Comparison of ENCODE assay signal across 8 mouse cellular contexts in the genomic region with DNA sequence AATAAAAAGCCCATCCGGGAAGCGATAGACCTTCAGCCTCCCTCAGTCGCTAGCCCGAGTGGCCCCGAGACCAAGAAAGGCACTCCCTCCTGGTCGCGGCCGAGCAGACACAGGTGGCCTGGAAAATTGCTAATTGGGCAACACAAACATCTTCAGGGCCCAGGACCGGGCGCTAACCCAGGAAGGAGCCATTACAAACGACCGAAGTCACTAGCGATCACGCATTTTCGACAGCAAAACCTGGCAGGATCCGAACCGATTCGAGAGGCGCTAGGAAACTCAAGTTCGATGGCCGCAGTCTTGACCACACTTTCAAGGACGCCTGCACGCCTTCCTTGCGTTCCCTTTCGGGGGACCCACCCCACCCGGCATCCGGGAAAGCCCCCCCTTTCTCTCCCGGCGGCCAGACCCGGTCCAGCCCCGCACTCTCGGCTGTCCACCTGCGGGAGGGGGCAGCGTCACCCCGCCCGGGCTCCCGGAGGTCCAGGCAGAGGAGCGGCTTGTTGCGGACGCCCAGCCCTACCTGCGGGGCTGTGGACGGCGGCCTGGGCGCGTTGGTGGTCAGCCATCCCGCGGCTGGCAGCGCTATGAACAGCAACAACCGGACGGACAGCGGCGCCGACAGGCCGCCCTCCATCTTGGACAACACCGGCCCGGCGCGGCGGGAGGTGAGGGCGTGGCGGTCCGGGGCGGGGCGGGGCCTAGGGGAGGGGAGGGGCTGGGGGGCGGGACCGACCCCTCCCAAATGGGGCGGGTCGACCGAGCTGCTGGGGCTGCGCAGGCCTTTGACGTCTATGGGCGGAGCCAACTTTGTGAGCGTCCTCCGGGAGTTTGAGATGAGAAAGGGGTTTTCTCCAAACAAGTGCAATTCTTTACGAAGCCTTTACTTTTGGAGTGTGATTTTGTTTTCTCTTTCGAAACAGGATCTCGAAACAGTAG. TPM values are rescaled to one million over a fixed set of nuclear protein-coding genes. Genes with fewer than 3 reads are reported as not detected.
DNase-seq lines count a peak whose midpoint lies in the region; ATAC-seq lines count a peak whose summit lies in the region.

No protein-coding gene starts in this region.

- under 1% methylated on average over 67 of the region's 77 CpGs for WGBS in forebrain, embryonic 10.5 days
- whole genome bisulfite sequencing in heart, embryonic 15.5 days = under 1% methylated on average over 64 of the region's 77 CpGs
- under 1% methylated on average over 54 of the region's 77 CpGs for WGBS in liver, embryonic 12.5 days (ENCODE audit: insufficient replicate concordance)

- H3K4me2 ChIP-seq in heart, embryonic 15.5 days = peak overlapping the region; percentile 87
- H3K4me2 ChIP-seq in liver, embryonic 12.5 days = peak overlapping the region; percentile 85

- peak overlapping the region; percentile 87 for H3K9ac ChIP-seq in heart, embryonic 15.5 days
- peak overlapping the region; percentile 95 for H3K9ac ChIP-seq in liver, embryonic 12.5 days

- peak; percentile 92 for ATAC-seq in heart, embryonic 15.5 days (replicated peaks; ENCODE audit: insufficient number of reproducible peaks, insufficient read depth, low FRiP score, low read depth)
- peak; percentile 91 for ATAC-seq in liver, embryonic 12.5 days

- H3K9me3 ChIP-seq in forebrain, embryonic 10.5 days = no peaks in the 10 kb centered on the region
- H3K9me3 ChIP-seq in heart, embryonic 15.5 days (replicated peaks) = no peaks in the 10 kb centered on the region
- no peaks in the 10 kb centered on the region for H3K9me3 ChIP-seq in liver, embryonic 12.5 days (replicated peaks)

- peaks cover 13% of the 10 kb centered on the region for H3K4me1 ChIP-seq in forebrain, embryonic 10.5 days
- H3K4me1 ChIP-seq in heart, embryonic 15.5 days (replicated peaks) = peaks cover 6% of the 10 kb centered on the region
- H3K4me1 ChIP-seq in liver, embryonic 12.5 days = peaks cover 15% of the 10 kb centered on the region

- peak overlapping the region; percentile 99 for H3K4me3 ChIP-seq in forebrain, embryonic 10.5 days
- peak overlapping the region; percentile 100 for H3K4me3 ChIP-seq in heart, embryonic 15.5 days
- peak overlapping the region; percentile 98 for H3K4me3 ChIP-seq in liver, embryonic 12.5 days

- peak overlapping the region; percentile 93 for H3K27ac ChIP-seq in forebrain, embryonic 10.5 days
- H3K27ac ChIP-seq in heart, embryonic 15.5 days = peak overlapping the region; percentile 78
- H3K27ac ChIP-seq in liver, embryonic 12.5 days = peak overlapping the region; percentile 76

- peaks cover 30% of the 10 kb centered on the region for H3K36me3 ChIP-seq in forebrain, embryonic 10.5 days (replicated peaks)
- 0 out of 2 replicates have a peak, but pooled peaks cover 1% of the 10 kb centered on the region for H3K36me3 ChIP-seq in heart, embryonic 15.5 days
- peaks cover 15% of the 10 kb centered on the region for H3K36me3 ChIP-seq in liver, embryonic 12.5 days
- peaks cover 2% of the 10 kb centered on the region; the same call in 1 of the 2 replicates for H3K36me3 ChIP-seq in splenic B cell, adult 2 months (ENCODE audit: control insufficient read depth, insufficient read depth, low read length, poor library complexity, severe bottlenecking)

- H3K27me3 ChIP-seq in forebrain, embryonic 10.5 days (ENCODE audit: poor library complexity, severe bottlenecking) = no peaks in the 10 kb centered on the region
- no peaks in the 10 kb centered on the region for H3K27me3 ChIP-seq in heart, embryonic 15.5 days
- no peaks in the 10 kb centered on the region for H3K27me3 ChIP-seq in liver, embryonic 12.5 days (replicated peaks)
- no peaks in the 10 kb centered on the region for H3K27me3 ChIP-seq in splenic B cell, adult 2 months (ENCODE audit: control insufficient read depth, insufficient read depth, low read length, poor library complexity, severe bottlenecking)

- DNase-seq in CD8-positive naive resting alpha-beta T cell, adult 2 months (ENCODE audit: low read depth in 2 of 2, low spot score in 2 of 2) = peak; percentile 77 to 78
- peak; percentile 84 for DNase-seq in c-Kit-negative CD71-positive TER-119-positive erythroid progenitor cells, embryonic 14.5 days (ENCODE audit: low read depth, low spot score)
- DNase-seq in forebrain, embryonic 10.5 days (ENCODE audit: extremely low spot score, low spot score) = peak; percentile 89
- DNase-seq in kidney, postnatal 14 days = peak; percentile 94
- DNase-seq in naive thymus-derived CD4-positive, alpha-beta T cell, adult 2 months (ENCODE audit: low read depth) = peak; percentile 94
- peak; percentile 96 for DNase-seq in splenic B cell, adult 2 months (ENCODE audit: low read depth, low spot score)

RNA-seq across cellular contexts. Expression of a gene that starts 12.1 kb away (rescaled TPM):
- 50.1 and 53.0 TPM in 2 replicates for polyA plus RNA-seq in forebrain, embryonic 10.5 days (2016; fragmentation: Nextera tagmentation; extraction: Ambion mirVana)
- 77.7 and 86.1 TPM in 2 replicates for polyA plus RNA-seq in heart, embryonic 15.5 days (2015; fragmentation: Nextera tagmentation; extraction: Ambion mirVana)
- polyA plus RNA-seq in liver, embryonic 12.5 days (2016; fragmentation: Nextera tagmentation; extraction: Ambion mirVana) = 32.5 and 33.1 TPM in 2 replicates

RNA-seq across cellular contexts. Expression of a gene that starts 12.2 kb away (rescaled TPM):
- 43.4 and 44.9 TPM in 2 replicates for polyA plus RNA-seq in forebrain, embryonic 10.5 days (2016; fragmentation: Nextera tagmentation; extraction: Ambion mirVana)
- 28.2 and 29.2 TPM in 2 replicates for polyA plus RNA-seq in heart, embryonic 15.5 days (2015; fragmentation: Nextera tagmentation; extraction: Ambion mirVana)
- 34.6 and 35.1 TPM in 2 replicates for polyA plus RNA-seq in liver, embryonic 12.5 days (2016; fragmentation: Nextera tagmentation; extraction: Ambion mirVana)

RNA-seq across cellular contexts. Expression of a gene that starts 51.8 kb away (rescaled TPM):
- 0.11 TPM in 1 of 2 replicates, not detected in the other for polyA plus RNA-seq in forebrain, embryonic 10.5 days (2016; fragmentation: Nextera tagmentation; extraction: Ambion mirVana)
- 0.20 and 0.36 TPM in 2 replicates for polyA plus RNA-seq in heart, embryonic 15.5 days (2015; fragmentation: Nextera tagmentation; extraction: Ambion mirVana)
- polyA plus RNA-seq in liver, embryonic 12.5 days (2016; fragmentation: Nextera tagmentation; extraction: Ambion mirVana) = 0.07 and 0.14 TPM in 2 replicates

RNA-seq across cellular contexts. Expression of a gene that starts 54.7 kb away (rescaled TPM):
- polyA plus RNA-seq in forebrain, embryonic 10.5 days (2016; fragmentation: Nextera tagmentation; extraction: Ambion mirVana) = 69.1 and 71.3 TPM in 2 replicates
- 30.3 and 32.8 TPM in 2 replicates for polyA plus RNA-seq in heart, embryonic 15.5 days (2015; fragmentation: Nextera tagmentation; extraction: Ambion mirVana)
- 41.1 and 42.1 TPM in 2 replicates for polyA plus RNA-seq in liver, embryonic 12.5 days (2016; fragmentation: Nextera tagmentation; extraction: Ambion mirVana)

Comparison
In these comparisons a context has a peak if more than half of its experiments do, and no peak if none do; other contexts are left out.
1. Peak in every context shown above with its lines: DNase-seq, ATAC-seq, H3K4me3 ChIP-seq and H3K27ac ChIP-seq.